Mouse (Mus musculus) left cerebral cortex, adult 9 months (tissue): ENCODE measurements at regions not wholly inside any gene's neighbourhood (a gene's known extent, or its start where the extent isn't known, plus 50 kb on each side); places are given as distances from the start of the nearest gene placed in this dataset.

Experiments
- DNase-seq, 2 experiments: peaks; one replicate each; pipeline ENCODE4 v3.0.0; 2022; ENCODE audit warnings: low spot score in 2 of 2

DNA sequence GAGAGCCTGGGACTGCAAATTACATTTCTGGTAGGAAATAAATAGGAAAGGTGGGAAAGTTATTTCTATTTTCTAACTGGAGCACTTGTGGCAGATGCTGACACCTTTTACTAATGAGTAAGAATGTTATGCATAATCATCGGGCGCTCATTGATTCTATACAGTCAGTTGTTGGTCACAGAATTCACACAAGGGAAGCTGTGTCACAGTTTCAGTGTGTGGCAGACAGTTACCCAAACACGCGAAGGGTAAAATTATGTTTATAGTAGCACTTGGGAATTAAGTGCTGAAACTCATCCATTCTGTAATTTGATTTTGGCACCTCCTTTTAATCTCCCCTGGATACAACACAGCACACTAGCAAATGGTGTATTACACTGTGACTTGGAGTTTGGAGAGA, 1376.8 kb downstream of the Sis start:
- no peak for DNase-seq

DNA sequence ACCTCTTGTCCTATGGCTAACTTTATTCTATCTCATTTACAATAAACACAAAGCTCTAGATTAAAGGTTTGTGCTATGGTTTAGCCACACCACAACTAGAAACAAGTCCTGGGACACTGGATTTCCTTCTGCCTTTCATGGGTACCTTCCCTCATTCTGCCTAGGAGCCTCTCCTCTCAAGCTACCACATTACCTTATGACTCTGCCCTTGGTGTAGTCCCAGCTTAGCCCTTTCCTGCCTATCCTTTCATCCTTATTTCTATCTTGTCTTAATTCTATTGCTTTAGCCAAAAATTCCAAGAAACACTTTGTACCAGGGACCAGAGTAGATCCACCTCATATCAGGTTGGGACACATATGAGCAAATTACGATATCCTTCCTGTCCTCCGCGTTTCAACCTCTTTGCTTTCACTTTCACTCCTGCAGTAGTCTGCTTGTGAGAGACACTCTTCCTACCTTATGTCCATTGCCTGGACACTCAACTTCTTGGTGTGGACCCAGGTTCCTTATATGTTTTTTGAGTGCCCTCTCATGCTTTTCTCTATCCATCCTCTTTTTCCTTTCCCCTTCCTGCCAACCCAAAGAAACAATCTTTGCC, 1403.7 kb downstream of the Sis start:
- no peak for DNase-seq

DNA sequence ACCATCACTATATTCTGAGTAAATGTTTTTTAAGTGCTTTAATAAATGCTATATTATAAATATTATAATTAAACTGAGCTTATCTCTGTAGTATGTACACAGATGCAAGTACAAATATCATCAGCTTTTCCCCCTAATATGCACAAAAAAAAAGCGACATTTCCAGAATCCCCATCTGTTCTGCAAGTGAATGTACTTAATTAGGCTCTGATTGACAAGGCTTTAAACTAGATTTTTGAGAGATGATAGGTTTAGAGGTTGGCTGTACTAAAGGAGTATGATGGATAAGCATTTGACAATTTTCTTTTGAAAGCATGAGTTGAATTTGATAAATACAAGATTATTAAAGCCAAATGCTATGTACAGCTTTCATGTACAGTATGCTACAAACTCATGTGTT, 1404.8 kb downstream of the Sis start:
- no peak for DNase-seq

DNA sequence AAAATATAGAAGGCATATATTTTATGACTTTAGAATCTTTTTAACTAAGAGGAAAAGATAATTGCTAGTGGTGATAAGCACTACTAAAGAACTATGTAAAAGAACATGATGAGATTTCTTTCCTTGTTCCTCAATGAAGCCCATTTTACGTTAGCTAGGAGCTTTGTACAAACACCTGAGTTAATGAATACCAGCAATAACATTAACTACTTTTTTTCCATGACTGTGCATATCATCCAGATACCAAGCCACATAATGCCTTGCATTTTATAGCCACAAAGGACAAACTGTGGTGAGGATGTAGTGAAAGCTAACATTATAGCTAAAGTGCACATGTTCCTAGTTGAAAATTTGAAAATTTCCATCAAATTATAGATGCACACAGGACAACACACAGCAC, 1421.8 kb downstream of the Sis start:
- DNase-seq: no peak

DNA sequence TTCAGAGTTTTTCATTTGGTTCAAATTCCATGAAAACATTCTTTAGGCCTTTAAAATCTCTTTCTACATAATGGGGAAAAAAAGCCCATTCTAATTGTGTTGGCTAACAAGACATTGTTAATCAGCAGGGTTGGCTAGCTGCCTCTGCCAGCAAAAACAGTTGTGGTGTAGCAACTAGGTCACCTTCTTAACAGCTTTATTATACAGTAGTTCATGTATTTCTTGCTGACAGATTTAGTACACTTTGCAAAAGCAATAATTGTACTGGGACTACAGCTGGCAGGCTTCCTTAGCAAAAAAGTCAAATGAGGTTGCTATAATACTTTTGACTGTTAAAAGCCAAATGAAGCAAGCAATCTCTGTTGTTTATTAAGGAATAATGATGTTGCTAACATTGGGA, 1454.8 kb downstream of the Sis start:
- DNase-seq: peak; percentile 1 to 5
